17 mouse cellular contexts compared by ENCODE assay signal in genomic region chr2:38068171-38068572, GRCm38 (mm10).
DNase-seq lines count a peak whose midpoint lies in the region; ATAC-seq and TF ChIP-seq lines count a peak whose summit lies in the region.
"Had no signal": no experiment of that assay in that cellular context is flagged by ENCODE, and none has a peak within 500 bp of the region (broad histone marks: within the 10 kb centered on the region; RNA-seq: fewer than 3 reads in every experiment).

No protein-coding gene starts in this region.

- no peak for TF ChIP-seq CTCF in kidney, adult 2 months (conservative IDR thresholded peaks at IDR 0.05; ENCODE audit: insufficient read depth, insufficient read length, low read depth, low read length)

- H3K9me3 ChIP-seq in limb, embryonic 11.5 days (ENCODE audit: control insufficient read depth, low read length), result no peaks in the 10 kb centered on the region
- H3K9me3 ChIP-seq in forebrain, embryonic 12.5 days, result no peaks in the 10 kb centered on the region
- H3K9me3 ChIP-seq: embryonic facial prominence, embryonic 13.5 days; heart, embryonic 15.5 days; hindbrain, embryonic 15.5 days; limb, embryonic 12.5 days had no signal

- no peak overlapping the region for H3K4me3 ChIP-seq in kidney, adult 2 months (ENCODE audit: insufficient read depth, low read depth, low read length)
- H3K4me3 ChIP-seq in limb, embryonic 11.5 days (ENCODE audit: low read depth, low read length), result no peak overlapping the region
- no peak overlapping the region for H3K4me3 ChIP-seq in forebrain, embryonic 12.5 days (replicated peaks)
- H3K4me3 ChIP-seq: embryonic facial prominence, embryonic 13.5 days; heart, embryonic 15.5 days; hindbrain, embryonic 15.5 days; limb, embryonic 12.5 days; myocyte had no signal

- peak; percentile 87 for ATAC-seq in limb, embryonic 11.5 days (ENCODE audit: insufficient number of reproducible peaks, low FRiP score, low TSS enrichment, low read depth)
- ATAC-seq in forebrain, embryonic 12.5 days (ENCODE audit: low FRiP score), result no peak
- ATAC-seq: forebrain, embryonic 14.5 days; liver, postnatal 0 days had no signal

- DNase-seq in kidney, adult 2 months, result no peak
- DNase-seq in kidney, postnatal 10 days, result no peak
- DNase-seq in 416B (ENCODE audit: low read depth), result peak; percentile 43
- peak; percentile 54 for DNase-seq in embryo, embryonic 11 days
- DNase-seq in limb, embryonic 11.5 days (ENCODE audit: low spot score), result peak; percentile 63
- no peak for DNase-seq in layer of hippocampus, adult 9-11 months
- DNase-seq in frontal cortex, postnatal 36 days (ENCODE audit: low spot score in 2 of 2), result no peak
- DNase-seq: cerebellum, adult 18-20 months; liver, postnatal 0 days; thymus, postnatal 14 days had no signal

- H3K4me1 ChIP-seq in kidney, adult 2 months (ENCODE audit: control insufficient read depth, insufficient read depth, low read length), result peaks cover 10% of the 10 kb centered on the region; the same call in 1 of the 2 replicates
- H3K4me1 ChIP-seq in limb, embryonic 11.5 days (ENCODE audit: control insufficient read depth, insufficient read depth, low read length), result peaks cover 29% of the 10 kb centered on the region
- 0 out of 2 replicates have a peak, but pooled peaks cover 3% of the 10 kb centered on the region for H3K4me1 ChIP-seq in forebrain, embryonic 12.5 days
- H3K4me1 ChIP-seq: heart, embryonic 15.5 days; hindbrain, embryonic 15.5 days had no signal

- no peak overlapping the region for H3K9ac ChIP-seq in limb, embryonic 11.5 days (ENCODE audit: low read length)
- no peak overlapping the region for H3K9ac ChIP-seq in forebrain, embryonic 12.5 days
- H3K9ac ChIP-seq: embryonic facial prominence, embryonic 13.5 days; heart, embryonic 15.5 days; hindbrain, embryonic 15.5 days; limb, embryonic 12.5 days; liver, postnatal 0 days had no signal

- peak overlapping the region; percentile 38; the same call in 1 of the 2 replicates for H3K27ac ChIP-seq in kidney, adult 2 months (ENCODE audit: insufficient read depth, low read depth, low read length)
- no peak overlapping the region for H3K27ac ChIP-seq in limb, embryonic 11.5 days (replicated peaks; ENCODE audit: low read depth, low read length)
- no peak overlapping the region for H3K27ac ChIP-seq in forebrain, embryonic 12.5 days
- H3K27ac ChIP-seq: embryonic facial prominence, embryonic 13.5 days; heart, embryonic 15.5 days; hindbrain, embryonic 15.5 days had no signal

- 17% methylated on average over 2 of the region's 2 CpGs for WGBS in kidney, adult 2 months
- 10% methylated on average over 2 of the region's 2 CpGs for WGBS in limb, embryonic 11.5 days
- WGBS in forebrain, embryonic 12.5 days, result 95% methylated on average over 2 of the region's 2 CpGs

- no peak for TF ChIP-seq POLR2A in kidney, adult 2 months (IDR thresholded peaks at IDR 0.05; ENCODE audit: low read depth, low read length)

- no peaks in the 10 kb centered on the region for H3K36me3 ChIP-seq in kidney, adult 2 months (ENCODE audit: control insufficient read depth, insufficient read depth, low read length)
- H3K36me3 ChIP-seq in limb, embryonic 11.5 days (ENCODE audit: control insufficient read depth, insufficient read depth, low read length), result no peaks in the 10 kb centered on the region
- no peaks in the 10 kb centered on the region for H3K36me3 ChIP-seq in forebrain, embryonic 12.5 days (replicated peaks)
- H3K36me3 ChIP-seq: embryonic facial prominence, embryonic 13.5 days; heart, embryonic 15.5 days; hindbrain, embryonic 15.5 days; limb, embryonic 12.5 days had no signal

- H3K4me2 ChIP-seq in limb, embryonic 11.5 days (ENCODE audit: low read depth, severe bottlenecking), result no peak overlapping the region
- H3K4me2 ChIP-seq in forebrain, embryonic 12.5 days, result no peak overlapping the region
- H3K4me2 ChIP-seq: embryonic facial prominence, embryonic 13.5 days; heart, embryonic 15.5 days; hindbrain, embryonic 15.5 days; limb, embryonic 12.5 days had no signal

- H3K27me3 ChIP-seq in kidney, adult 2 months (replicated peaks; ENCODE audit: control insufficient read depth, insufficient read depth, low read length), result no peaks in the 10 kb centered on the region
- H3K27me3 ChIP-seq in limb, embryonic 11.5 days (ENCODE audit: control insufficient read depth, insufficient read depth, low read length), result no peaks in the 10 kb centered on the region
- no peaks in the 10 kb centered on the region for H3K27me3 ChIP-seq in forebrain, embryonic 12.5 days
- H3K27me3 ChIP-seq: embryonic facial prominence, embryonic 13.5 days; heart, embryonic 15.5 days; hindbrain, embryonic 15.5 days; limb, embryonic 12.5 days had no signal

Comparison
In these comparisons a context has a peak if more than half of its experiments do, and no peak if none do; other contexts are left out.
1. DNase-seq: peak in 416B (single experiment), embryo, embryonic 11 days (single experiment) and limb, embryonic 11.5 days (single experiment); none in kidney, adult 2 months (single experiment), kidney, postnatal 10 days (single experiment), layer of hippocampus, adult 9-11 months (single experiment) and frontal cortex, postnatal 36 days (0 of 2).